Mouse (Mus musculus) olfactory bulb, adult 2 months (tissue): Measurements from ENCODE around the gene Sugt1.

Experiments used
- CTCF ChIP-seq: fragments of 200-500 bp; IDR thresholded peaks from 2 replicates; pipeline ENCODE4 v1.5.1; 2012; ENCODE audit warnings: low read depth, mild to moderate bottlenecking, low read length, moderate library complexity; ENCODE audit not compliant: insufficient read depth
- POLR2A ChIP-seq: fragments of 200-500 bp; IDR thresholded peaks from 2 replicates; pipeline ENCODE4 v1.6.1; 2012; ENCODE audit warnings: mild to moderate bottlenecking, low read depth, low read length, moderate library complexity; ENCODE audit not compliant: insufficient read depth

DNA sequence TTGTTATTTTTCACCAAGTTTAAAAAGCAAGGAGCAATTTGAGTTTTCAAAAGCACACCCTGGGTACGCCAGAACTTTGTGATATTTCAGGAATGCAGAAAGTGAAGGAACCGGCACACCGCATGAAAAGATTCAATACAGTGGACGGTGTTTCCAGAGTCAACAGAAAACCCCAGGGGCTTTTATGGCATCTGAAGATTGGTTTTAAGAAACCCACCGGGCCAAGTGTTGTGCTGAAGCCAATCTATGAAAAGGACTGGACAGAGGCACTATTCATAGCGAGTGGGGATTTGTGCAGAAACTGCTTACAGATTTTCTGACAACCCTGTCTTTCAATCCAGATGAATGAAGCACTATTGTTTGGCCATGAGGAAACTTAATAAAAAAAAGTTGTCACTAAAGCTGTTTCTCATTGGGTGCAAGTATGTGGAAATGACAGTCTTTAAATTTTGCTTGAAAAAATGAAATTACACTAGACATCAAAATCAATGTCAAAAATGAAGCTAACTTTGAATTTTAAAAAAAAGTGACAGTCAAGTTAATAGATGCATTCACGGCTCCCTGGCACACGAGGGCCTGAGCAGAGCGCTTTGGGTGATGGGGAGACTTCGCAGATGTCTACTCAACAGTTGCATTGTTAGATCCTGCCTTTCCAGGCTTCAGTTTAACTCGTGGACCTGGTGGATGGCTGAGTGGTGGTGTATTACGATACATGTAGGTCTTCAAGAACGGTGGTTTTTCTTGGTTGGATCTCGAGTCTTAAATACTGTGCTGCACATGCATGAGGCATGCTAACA is 90.6 kb downstream of the Sugt1 start:
- TF ChIP-seq CTCF, result no peak
- no peak for TF ChIP-seq POLR2A
